8 mouse cellular contexts compared by ENCODE assay signal in genomic region chr10:81643449-81644055, GRCm38 (mm10). TPM values are rescaled to one million over a fixed set of nuclear protein-coding genes. Genes with fewer than 3 reads are reported as not detected.
DNase-seq lines count a peak whose midpoint lies in the region; ATAC-seq lines count a peak whose summit lies in the region.

No protein-coding gene starts in this region.

- peak; percentile 99 for DNase-seq in NIH3T3 (ENCODE audit: low read depth)
- DNase-seq in cerebellum, postnatal 10 days, result peak; percentile 98 to 99
- DNase-seq in frontal cortex, postnatal 14 days (ENCODE audit: low spot score in 2 of 2), result peak; percentile 92 to 93
- peak; percentile 86 to 95 for DNase-seq in layer of hippocampus, postnatal 25 days (ENCODE audit: extremely low spot score in 1 of 2, low spot score in 1 of 2)
- peak; percentile 95 for DNase-seq in lung, postnatal 25 days (ENCODE audit: low spot score)
- peak; percentile 94 for DNase-seq in retina, embryonic 14.5 days (ENCODE audit: low spot score)
- DNase-seq in thymus, postnatal 4 days, result peak; percentile 98

- 0 out of 2 replicates have a peak, but pooled peaks cover 6% of the 10 kb centered on the region for H3K36me3 ChIP-seq in hindbrain, embryonic 13.5 days

- H3K27ac ChIP-seq in hindbrain, embryonic 13.5 days, result peak overlapping the region; percentile 98

- H3K4me2 ChIP-seq in hindbrain, embryonic 13.5 days, result peak overlapping the region; percentile 96

- 0 out of 2 replicates have a peak, but pooled peaks cover 14% of the 10 kb centered on the region for H3K27me3 ChIP-seq in hindbrain, embryonic 13.5 days

- H3K4me1 ChIP-seq in hindbrain, embryonic 13.5 days (replicated peaks), result peaks cover 39% of the 10 kb centered on the region

- no peaks in the 10 kb centered on the region for H3K9me3 ChIP-seq in hindbrain, embryonic 13.5 days

- ATAC-seq in hindbrain, embryonic 13.5 days (ENCODE audit: low FRiP score), result peak; percentile 87

- peak overlapping the region; percentile 72 for H3K4me3 ChIP-seq in hindbrain, embryonic 13.5 days

- WGBS in hindbrain, embryonic 13.5 days, result under 1% methylated on average over 74 of the region's 75 CpGs

- peak overlapping the region; percentile 98 for H3K9ac ChIP-seq in hindbrain, embryonic 13.5 days

RNA-seq across cellular contexts. Expression of gene Gm10778, which starts 5.3 kb away (rescaled TPM):
- polyA plus RNA-seq in hindbrain, embryonic 13.5 days (2015; fragmentation: Nextera tagmentation; extraction: Ambion mirVana), result 6.2 and 6.4 TPM in 2 replicates
- total RNA-seq in layer of hippocampus, postnatal 25 days (2021), result 1 to 10 TPM; 4.7 to 5.3 TPM

RNA-seq across cellular contexts. Expression of gene Ankrd24, which starts 15.2 kb away (rescaled TPM):
- polyA plus RNA-seq in hindbrain, embryonic 13.5 days (2015; fragmentation: Nextera tagmentation; extraction: Ambion mirVana), result 11.7 and 13.5 TPM in 2 replicates
- 10 to 100 TPM; 30.8 to 39.0 TPM for total RNA-seq in layer of hippocampus, postnatal 25 days (2021)

RNA-seq across cellular contexts. Expression of gene Sirt6, which starts 16.0 kb away (rescaled TPM):
- 57.7 and 63.8 TPM in 2 replicates for polyA plus RNA-seq in hindbrain, embryonic 13.5 days (2015; fragmentation: Nextera tagmentation; extraction: Ambion mirVana)
- total RNA-seq in layer of hippocampus, postnatal 25 days (2021), result 10 to 100 TPM; 23.5 to 30.9 TPM

RNA-seq across cellular contexts. Expression of gene BC025920, which starts 37.5 kb away (rescaled TPM):
- polyA plus RNA-seq in hindbrain, embryonic 13.5 days (2015; fragmentation: Nextera tagmentation; extraction: Ambion mirVana), result 1.8 and 2.7 TPM in 2 replicates
- 1 to 10 TPM; 4.2 to 4.4 TPM for total RNA-seq in layer of hippocampus, postnatal 25 days (2021)

RNA-seq across cellular contexts. Expression of gene Tle6, which starts 42.7 kb away (rescaled TPM):
- polyA plus RNA-seq in hindbrain, embryonic 13.5 days (2015; fragmentation: Nextera tagmentation; extraction: Ambion mirVana), result 3.0 and 4.2 TPM in 2 replicates
- total RNA-seq in layer of hippocampus, postnatal 25 days (2021), result 1 to 10 TPM; 1.7 to 4.1 TPM

Comparison
In these comparisons a context has a peak if more than half of its experiments do, and no peak if none do; other contexts are left out.
1. Peak in every context shown above with its lines: DNase-seq, ATAC-seq, H3K4me3 ChIP-seq and H3K27ac ChIP-seq.